Mouse (Mus musculus): ENCODE data around the gene Zfp579. TPM values are rescaled to one million over a fixed set of nuclear protein-coding genes. Genes with fewer than 3 reads are reported as not detected.

Zfp579 gene
- polyA plus RNA-seq, 1 experiment: 7.6 TPM

GRCm38 (mm10) chr7:5017931-5018330 is 22.0 kb upstream of the Zfp579 start:
- H3K27ac ChIP-seq (ENCODE audit: insufficient read depth, low read length): peak overlapping the region; percentile 70; the same call in 1 of the 2 replicates
- peaks cover 3% of the 10 kb centered on the region for H3K4me1 ChIP-seq (ENCODE audit: control insufficient read depth, insufficient read depth, low read length)
- TF ChIP-seq CTCF (IDR thresholded peaks at IDR 0.05; ENCODE audit: low read depth, low read length): no peak
- no peak for TF ChIP-seq POLR2A (IDR thresholded peaks at IDR 0.05; ENCODE audit: insufficient read depth, low read length)
- TF ChIP-seq EP300 (IDR thresholded peaks at IDR 0.05; ENCODE audit: insufficient read depth, low read depth, low read length): no peak
- H3K27me3 ChIP-seq (ENCODE audit: control insufficient read depth, insufficient read depth, low read length, poor library complexity, severe bottlenecking): no peaks in the 10 kb centered on the region
- H3K9me3 ChIP-seq (replicated peaks; ENCODE audit: control insufficient read depth, insufficient read depth, low read length, poor library complexity, severe bottlenecking): no peaks in the 10 kb centered on the region
- H3K9ac ChIP-seq (ENCODE audit: low read depth, poor library complexity, severe bottlenecking): peak overlapping the region; percentile 17; the same call in 1 of the 2 replicates
- H3K4me3 ChIP-seq (ENCODE audit: low read depth, low read length): peak overlapping the region; percentile 5
- no peaks in the 10 kb centered on the region for H3K36me3 ChIP-seq (ENCODE audit: control insufficient read depth, insufficient read depth, low read length, poor library complexity, severe bottlenecking)

- 0 out of 2 replicates have a peak, but pooled peaks cover under 1% of the 10 kb centered on the region for H3K36me3 ChIP-seq (ENCODE audit: control insufficient read depth, insufficient read depth, low read length, poor library complexity, severe bottlenecking)
- H3K27me3 ChIP-seq (ENCODE audit: control insufficient read depth, insufficient read depth, low read length, poor library complexity, severe bottlenecking): no peaks in the 10 kb centered on the region
- TF ChIP-seq EP300 (IDR thresholded peaks at IDR 0.05; ENCODE audit: insufficient read depth, low read depth, low read length) (no peak), CTCF (IDR thresholded peaks at IDR 0.05; ENCODE audit: low read depth, low read length) (peak; percentile 42)
- H3K4me1 ChIP-seq (ENCODE audit: control insufficient read depth, insufficient read depth, low read length): peaks cover 3% of the 10 kb centered on the region
- H3K4me3 ChIP-seq (ENCODE audit: low read depth, low read length): peak overlapping the region; percentile 5; the same call in 1 of the 2 replicates
- H3K9ac ChIP-seq (ENCODE audit: low read depth, poor library complexity, severe bottlenecking): no peak overlapping the region
- no peak overlapping the region for H3K27ac ChIP-seq (ENCODE audit: insufficient read depth, low read length)
- no peaks in the 10 kb centered on the region for H3K9me3 ChIP-seq (replicated peaks; ENCODE audit: control insufficient read depth, insufficient read depth, low read length, poor library complexity, severe bottlenecking)
Measured at GRCm38 (mm10) chr7:5017352-5017751, 21.4 kb upstream of the Zfp579 start.

GRCm38 (mm10) chr7:5016920-5017319 is 21.0 kb upstream of the Zfp579 start:
- Histone ChIP-seq H3K4me1 (ENCODE audit: control insufficient read depth, insufficient read depth, low read length) (peaks cover 3% of the 10 kb centered on the region), H3K4me3 (ENCODE audit: low read depth, low read length) (no peak overlapping the region), H3K9me3 (replicated peaks; ENCODE audit: control insufficient read depth, insufficient read depth, low read length, poor library complexity, severe bottlenecking) (no peaks in the 10 kb centered on the region), H3K27me3 (ENCODE audit: control insufficient read depth, insufficient read depth, low read length, poor library complexity, severe bottlenecking) (no peaks in the 10 kb centered on the region), H3K9ac (ENCODE audit: low read depth, poor library complexity, severe bottlenecking) (no peak overlapping the region), H3K36me3 (ENCODE audit: control insufficient read depth, insufficient read depth, low read length, poor library complexity, severe bottlenecking) (peaks cover 2% of the 10 kb centered on the region; the same call in 1 of the 2 replicates), H3K27ac (ENCODE audit: insufficient read depth, low read length) (no peak overlapping the region)
- no peak for TF ChIP-seq CTCF (IDR thresholded peaks at IDR 0.05; ENCODE audit: low read depth, low read length)
- no peak for TF ChIP-seq POLR2A (IDR thresholded peaks at IDR 0.05; ENCODE audit: insufficient read depth, low read length)
- TF ChIP-seq EP300 (IDR thresholded peaks at IDR 0.05; ENCODE audit: insufficient read depth, low read depth, low read length): no peak

GRCm38 (mm10) chr7:5016057-5016456 is 20.1 kb upstream of the Zfp579 start:
- Histone ChIP-seq H3K4me1 (ENCODE audit: control insufficient read depth, insufficient read depth, low read length) (peaks cover 9% of the 10 kb centered on the region), H3K27me3 (ENCODE audit: control insufficient read depth, insufficient read depth, low read length, poor library complexity, severe bottlenecking) (no peaks in the 10 kb centered on the region), H3K4me3 (ENCODE audit: low read depth, low read length) (peak overlapping the region; percentile 50), H3K9ac (ENCODE audit: low read depth, poor library complexity, severe bottlenecking) (peak overlapping the region; percentile 91), H3K27ac (ENCODE audit: insufficient read depth, low read length) (peak overlapping the region; percentile 35), H3K9me3 (replicated peaks; ENCODE audit: control insufficient read depth, insufficient read depth, low read length, poor library complexity, severe bottlenecking) (no peaks in the 10 kb centered on the region), H3K36me3 (ENCODE audit: control insufficient read depth, insufficient read depth, low read length, poor library complexity, severe bottlenecking) (peaks cover 11% of the 10 kb centered on the region)
- TF ChIP-seq CTCF (IDR thresholded peaks at IDR 0.05; ENCODE audit: low read depth, low read length) (no peak), POLR2A (IDR thresholded peaks at IDR 0.05; ENCODE audit: insufficient read depth, low read length) (no peak), EP300 (IDR thresholded peaks at IDR 0.05; ENCODE audit: insufficient read depth, low read depth, low read length) (no peak)

GRCm38 (mm10) chr7:5015118-5016001 is 19.4 kb upstream of the Zfp579 start, which contains the start of gene Gm44973:
TSS of gene Gm44973 (plus strand) at chr7:5015496.
- no peaks in the 10 kb centered on the region for H3K9me3 ChIP-seq (replicated peaks; ENCODE audit: control insufficient read depth, insufficient read depth, low read length, poor library complexity, severe bottlenecking)
- peak within 1 kb of the TSS; percentile 94 for H3K27ac ChIP-seq (ENCODE audit: insufficient read depth, low read length)
- H3K9ac ChIP-seq (ENCODE audit: low read depth, poor library complexity, severe bottlenecking): peak within 1 kb of the TSS; percentile 91
- peak within 1 kb of the TSS; percentile 92 for H3K4me3 ChIP-seq (ENCODE audit: low read depth, low read length)
- TF ChIP-seq EP300 (IDR thresholded peaks at IDR 0.05; ENCODE audit: insufficient read depth, low read depth, low read length) (no peak), POLR2A (IDR thresholded peaks at IDR 0.05; ENCODE audit: insufficient read depth, low read length) (peak; percentile 30)
- H3K27me3 ChIP-seq (ENCODE audit: control insufficient read depth, insufficient read depth, low read length, poor library complexity, severe bottlenecking): no peaks in the 10 kb centered on the region
- peaks cover 9% of the 10 kb centered on the region for H3K4me1 ChIP-seq (ENCODE audit: control insufficient read depth, insufficient read depth, low read length)
- peaks cover 18% of the 10 kb centered on the region for H3K36me3 ChIP-seq (ENCODE audit: control insufficient read depth, insufficient read depth, low read length, poor library complexity, severe bottlenecking)

Data from ES-Bruce4 (cell line).